Mouse (Mus musculus) hindbrain, embryonic 12.5 days (tissue): ENCODE measurements around the gene Galnt10. TPM values are rescaled to one million over a fixed set of nuclear protein-coding genes. Genes with fewer than 3 reads are reported as not detected.
A peak's percentile ranks its signal among the peaks of the same experiment; 100 is the strongest.

Source experiments
- ATAC-seq: fragments of 200-750 bp; cut with Nextera tagmentation; 2 replicates; pipeline ENCODE4 v1.8.0; 2017; ENCODE audit warnings: moderate TSS enrichment; ENCODE audit not compliant: low FRiP score
- H3K27ac ChIP-seq: fragments of 300-500 bp; sonication (generic); 2 replicates; pipeline ENCODE4 v1.5.1; 2016; ENCODE audit warnings: mild to moderate bottlenecking
- H3K27me3 ChIP-seq: fragments of 300-500 bp; sonication (generic); 2 replicates; pipeline ENCODE4 v1.6.1; 2016; ENCODE audit warnings: mild to moderate bottlenecking
- H3K36me3 ChIP-seq: fragments of 300-500 bp; sonication (generic); 2 replicates; pipeline ENCODE4 v1.6.1; 2016; ENCODE audit warnings: mild to moderate bottlenecking
- H3K4me1 ChIP-seq: fragments of 300-500 bp; sonication (generic); 2 replicates; pipeline ENCODE4 v1.6.1; 2016
- H3K4me2 ChIP-seq: fragments of 300-500 bp; sonication (generic); replicated peaks from 2 replicates; pipeline ENCODE4 v1.6.1; 2016; ENCODE audit warnings: mild to moderate bottlenecking
- H3K4me3 ChIP-seq: fragments of 300-500 bp; sonication (generic); 2 replicates; pipeline ENCODE4 v1.5.1; 2016; ENCODE audit warnings: mild to moderate bottlenecking
- H3K9ac ChIP-seq: fragments of 300-500 bp; sonication (generic); 2 replicates; pipeline ENCODE4 v1.6.1; 2016; ENCODE audit warnings: mild to moderate bottlenecking, moderate library complexity
- H3K9me3 ChIP-seq: fragments of 300-500 bp; sonication (generic); replicated peaks from 2 replicates; pipeline ENCODE4 v1.6.1; 2016; ENCODE audit warnings: mild to moderate bottlenecking
- WGBS: fragments of 180-500 bp; shearing (Covaris S2); methylation state at CpG from one replicate; pipeline ENCODE4 v1.1.7; 2016; 5-methylcytosine and 5-hydroxymethylcytosine counted together
- polyA plus RNA-seq: library from polyadenylated mRNA; unstranded; fragments of >200 nt; fragmentation: Nextera tagmentation; extraction: Ambion mirVana; gene quantifications from 2 replicates; pipeline ENCODE4 v1.2.1, GENCODE M21; 2016

The Galnt10 gene
- polyA plus RNA-seq, 1 experiment from 2014 or later: 31.4 TPM

GRCm38 (mm10) chr11:57761347-57761746 lies 116.1 kb downstream of the Galnt10 start:
- Histone ChIP-seq H3K36me3 (0 out of 2 replicates have a peak, but pooled peaks cover 8% of the 10 kb centered on the region), H3K4me1 (peaks cover 18% of the 10 kb centered on the region), H3K4me2 (no peak overlapping the region), H3K9me3 (no peaks in the 10 kb centered on the region), H3K9ac (no peak overlapping the region), H3K27me3 (no peaks in the 10 kb centered on the region), H3K27ac (no peak overlapping the region), H3K4me3 (no peak overlapping the region)
- 100% methylated on average over 4 of the region's 4 CpGs for WGBS
- ATAC-seq: no peak

DNA sequence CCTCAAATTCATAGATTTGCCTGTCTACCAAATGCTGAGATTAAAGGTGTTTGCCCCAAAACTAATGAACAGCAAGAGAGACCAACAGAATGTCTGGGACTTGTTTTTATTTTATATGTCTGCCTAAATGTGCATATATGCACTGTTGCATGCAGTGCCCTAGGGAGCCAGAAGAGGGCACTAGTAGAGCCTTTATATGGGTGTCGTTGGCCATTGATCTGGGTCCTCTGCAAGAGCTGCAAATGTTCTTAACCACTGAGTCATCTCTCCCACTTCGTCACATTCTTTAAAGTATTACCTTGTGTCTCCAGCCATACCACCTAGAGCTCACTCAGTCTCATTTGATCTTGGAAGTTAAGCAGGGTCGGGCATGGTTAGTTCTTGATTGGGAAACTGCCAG lies 118.9 kb downstream of the Galnt10 start:
- H3K4me1 ChIP-seq: peaks cover 28% of the 10 kb centered on the region
- H3K9ac ChIP-seq: no peak overlapping the region
- WGBS: 90% methylated on average over 3 of the region's 3 CpGs
- 0 out of 2 replicates have a peak, but pooled peaks cover 8% of the 10 kb centered on the region for H3K36me3 ChIP-seq
- no peak for ATAC-seq
- H3K27me3 ChIP-seq: no peaks in the 10 kb centered on the region
- no peak overlapping the region for H3K27ac ChIP-seq
- no peaks in the 10 kb centered on the region for H3K9me3 ChIP-seq
- no peak overlapping the region for H3K4me3 ChIP-seq
- H3K4me2 ChIP-seq: no peak overlapping the region

DNA sequence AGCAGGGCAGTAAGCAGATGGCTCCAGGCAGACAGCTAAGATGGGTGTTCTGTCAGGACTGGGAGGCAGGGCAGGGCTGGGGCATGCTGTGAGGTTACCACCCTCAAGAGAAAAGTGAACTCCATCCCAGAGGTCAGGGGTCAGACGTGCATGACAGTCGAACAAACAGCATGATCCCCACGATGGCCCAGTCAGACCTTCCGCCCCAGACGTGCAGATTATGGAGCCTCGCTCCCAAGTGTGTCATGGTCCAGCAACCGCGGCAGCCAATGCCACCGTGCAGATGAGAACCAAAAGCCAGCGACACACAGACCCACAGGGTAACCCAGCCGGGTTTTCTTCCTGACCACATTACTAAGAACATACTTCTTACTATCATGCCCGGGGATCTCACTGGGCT lies 121.4 kb downstream of the Galnt10 start:
- Histone ChIP-seq H3K9me3 (no peaks in the 10 kb centered on the region), H3K27ac (no peak overlapping the region; the same call in 1 of the 2 replicates), H3K27me3 (peaks cover 9% of the 10 kb centered on the region), H3K4me1 (peaks cover 15% of the 10 kb centered on the region), H3K4me3 (no peak overlapping the region), H3K36me3 (0 out of 2 replicates have a peak, but pooled peaks cover 19% of the 10 kb centered on the region), H3K4me2 (no peak overlapping the region), H3K9ac (no peak overlapping the region)
- ATAC-seq: no peak
- 23% methylated on average over 12 of the region's 12 CpGs for WGBS

GRCm38 (mm10) chr11:57767171-57767570 lies 121.9 kb downstream of the Galnt10 start:
- Histone ChIP-seq H3K36me3 (0 out of 2 replicates have a peak, but pooled peaks cover 18% of the 10 kb centered on the region), H3K27ac (no peak overlapping the region), H3K9me3 (no peaks in the 10 kb centered on the region), H3K4me3 (no peak overlapping the region), H3K4me1 (peaks cover 15% of the 10 kb centered on the region), H3K27me3 (peaks cover 14% of the 10 kb centered on the region), H3K4me2 (no peak overlapping the region), H3K9ac (no peak overlapping the region)
- no peak for ATAC-seq
- 37% methylated on average over 6 of the region's 6 CpGs for WGBS

DNA sequence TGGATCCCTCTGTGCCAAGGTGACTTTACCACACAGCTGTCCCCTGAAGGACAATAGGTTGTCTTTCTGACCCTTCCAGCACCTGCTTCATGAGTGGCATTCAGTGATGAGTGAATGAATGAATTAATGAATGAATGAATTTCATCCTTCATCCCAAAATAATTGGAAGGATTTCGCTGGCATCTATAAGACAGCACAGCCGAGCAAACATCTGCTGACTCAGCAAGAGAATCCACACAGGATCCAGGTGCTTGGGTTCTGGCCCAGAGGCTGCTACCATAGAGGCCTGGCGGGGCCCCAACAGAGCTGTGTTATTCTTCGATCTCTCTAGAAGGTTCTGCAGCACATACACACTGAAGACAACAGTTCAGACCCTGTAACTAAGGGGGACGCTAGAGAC lies 125.5 kb downstream of the Galnt10 start:
- Histone ChIP-seq H3K27me3 (peaks cover 26% of the 10 kb centered on the region), H3K4me1 (peaks cover 43% of the 10 kb centered on the region)

GRCm38 (mm10) chr11:57771676-57772075 lies 126.4 kb downstream of the Galnt10 start:
- H3K9ac ChIP-seq: no peak overlapping the region
- no peak overlapping the region for H3K4me2 ChIP-seq
- H3K4me1 ChIP-seq: peaks cover 41% of the 10 kb centered on the region
- no peak for ATAC-seq
- WGBS: 88% methylated on average over 8 of the region's 8 CpGs
- H3K9me3 ChIP-seq: no peaks in the 10 kb centered on the region
- no peak overlapping the region for H3K27ac ChIP-seq
- H3K36me3 ChIP-seq: 0 out of 2 replicates have a peak, but pooled peaks cover 15% of the 10 kb centered on the region
- no peak overlapping the region for H3K4me3 ChIP-seq
- peaks cover 26% of the 10 kb centered on the region for H3K27me3 ChIP-seq

More for the DNA sequence above, 125.5 kb downstream of the Galnt10 start:
- H3K4me2 ChIP-seq: no peak overlapping the region
- H3K9ac ChIP-seq: no peak overlapping the region
- no peak for ATAC-seq
- 0 out of 2 replicates have a peak, but pooled peaks cover 15% of the 10 kb centered on the region for H3K36me3 ChIP-seq
- no peak overlapping the region for H3K4me3 ChIP-seq
- no peaks in the 10 kb centered on the region for H3K9me3 ChIP-seq
- WGBS: 91% methylated on average over 5 of the region's 5 CpGs
- no peak overlapping the region for H3K27ac ChIP-seq

DNA sequence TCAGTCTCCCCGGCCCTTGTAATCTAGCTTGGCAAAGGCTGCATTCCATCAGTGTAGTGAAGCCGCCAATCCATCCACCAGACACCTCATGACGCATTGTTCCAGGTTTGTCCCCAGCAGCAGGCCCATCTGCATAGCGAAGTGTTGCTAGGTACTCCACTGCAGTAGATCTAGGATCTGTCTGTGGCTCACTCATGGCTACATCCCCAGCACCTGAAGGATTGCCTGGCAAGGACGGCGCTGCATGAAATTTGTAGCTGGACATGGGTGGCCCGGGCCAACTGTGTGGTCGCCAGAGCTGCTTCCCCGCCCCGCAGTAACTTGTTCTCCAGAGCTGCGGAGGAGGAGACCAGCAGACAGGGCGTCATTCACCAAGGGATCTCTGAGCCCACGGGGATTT lies 128.2 kb downstream of the Galnt10 start:
- 0 out of 2 replicates have a peak, but pooled peaks cover 15% of the 10 kb centered on the region for H3K36me3 ChIP-seq
- H3K9me3 ChIP-seq: no peaks in the 10 kb centered on the region
- no peak overlapping the region for H3K9ac ChIP-seq
- ATAC-seq: peak; percentile 30
- H3K27ac ChIP-seq: peak overlapping the region; percentile 76
- peaks cover 29% of the 10 kb centered on the region for H3K27me3 ChIP-seq
- H3K4me1 ChIP-seq: peaks cover 42% of the 10 kb centered on the region
- H3K4me2 ChIP-seq: peak overlapping the region; percentile 25
- no peak overlapping the region for H3K4me3 ChIP-seq
- 14% methylated on average over 13 of the region's 13 CpGs for WGBS

- ATAC-seq: peak; percentile 89
- Histone ChIP-seq H3K27me3 (peaks cover 29% of the 10 kb centered on the region), H3K27ac (peak overlapping the region; percentile 76), H3K36me3 (0 out of 2 replicates have a peak, but pooled peaks cover 15% of the 10 kb centered on the region), H3K4me1 (peaks cover 46% of the 10 kb centered on the region), H3K4me3 (no peak overlapping the region), H3K9me3 (no peaks in the 10 kb centered on the region), H3K4me2 (peak overlapping the region; percentile 25; the same call in 1 of the 2 replicates), H3K9ac (no peak overlapping the region)
- WGBS: 6% methylated on average over 4 of the region's 4 CpGs
Observed at GRCm38 (mm10) chr11:57773936-57774335, 128.7 kb downstream of the Galnt10 start.

- H3K27me3 ChIP-seq: peaks cover 24% of the 10 kb centered on the region
- peaks cover 47% of the 10 kb centered on the region for H3K4me1 ChIP-seq
- H3K4me2 ChIP-seq: no peak overlapping the region
- 68% methylated on average over 6 of the region's 6 CpGs for WGBS
- H3K9ac ChIP-seq: 0 out of 2 replicates have a peak overlapping the region, but pooled peaks have one; percentile 13
- ATAC-seq: no peak
- 0 out of 2 replicates have a peak, but pooled peaks cover 5% of the 10 kb centered on the region for H3K36me3 ChIP-seq
- H3K9me3 ChIP-seq: no peaks in the 10 kb centered on the region
- no peak overlapping the region for H3K4me3 ChIP-seq
- H3K27ac ChIP-seq: no peak overlapping the region
Observed at GRCm38 (mm10) chr11:57775868-57776267, 130.6 kb downstream of the Galnt10 start.

DNA sequence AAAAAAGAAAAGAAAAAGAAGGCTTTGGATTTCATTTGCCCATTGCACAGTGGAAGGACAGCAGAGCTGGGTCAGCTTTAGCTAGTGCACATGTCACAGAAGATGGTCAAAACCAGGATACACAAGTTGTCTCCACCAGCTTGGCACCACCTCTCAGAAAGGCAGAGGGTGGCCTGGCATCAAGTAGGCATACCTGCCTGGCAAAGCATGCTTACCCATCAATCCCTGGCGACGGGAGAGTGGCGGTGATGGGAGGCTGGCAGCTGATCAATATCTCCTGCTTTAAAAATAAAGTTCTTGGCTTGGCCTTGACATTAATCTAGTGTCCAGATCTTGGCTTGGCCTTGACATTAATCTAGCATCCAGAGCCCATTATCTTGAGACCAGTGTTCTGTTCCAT lies 131.3 kb downstream of the Galnt10 start:
- ATAC-seq: no peak
- H3K27me3 ChIP-seq: peaks cover 21% of the 10 kb centered on the region

DNA sequence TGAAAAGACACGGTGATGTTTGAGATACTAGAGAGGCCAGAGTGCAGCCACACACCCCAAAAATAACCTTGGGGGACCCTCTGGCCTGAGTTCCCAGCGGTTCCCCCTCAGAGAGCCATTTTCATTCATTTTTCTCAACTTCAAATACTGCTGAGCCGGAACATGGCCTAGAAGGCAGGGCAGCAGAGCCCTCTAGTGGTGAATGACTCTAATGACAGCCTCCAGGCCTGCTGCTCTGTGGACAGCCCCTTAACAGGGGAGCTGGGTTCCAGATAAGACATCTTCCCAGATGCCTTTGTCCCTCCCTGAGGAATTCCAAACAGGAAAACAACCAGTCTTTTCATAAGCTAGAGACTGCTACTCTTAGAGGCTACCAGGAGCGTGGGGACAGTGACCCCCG lies 133.1 kb downstream of the Galnt10 start:
- H3K27me3 ChIP-seq: peaks cover 11% of the 10 kb centered on the region; the same call in 1 of the 2 replicates
- peaks cover 38% of the 10 kb centered on the region for H3K4me1 ChIP-seq
- H3K9ac ChIP-seq: peak overlapping the region; percentile 3; the same call in 1 of the 2 replicates
- 23% methylated on average over 5 of the region's 5 CpGs for WGBS
- H3K4me2 ChIP-seq: no peak overlapping the region
- no peak overlapping the region for H3K27ac ChIP-seq
- ATAC-seq: no peak
- peaks cover 9% of the 10 kb centered on the region; the same call in 1 of the 2 replicates for H3K36me3 ChIP-seq
- H3K9me3 ChIP-seq: no peaks in the 10 kb centered on the region
- H3K4me3 ChIP-seq: no peak overlapping the region

More for the DNA sequence above, 131.3 kb downstream of the Galnt10 start:
- peaks cover 47% of the 10 kb centered on the region for H3K4me1 ChIP-seq
- WGBS: 95% methylated on average over 3 of the region's 3 CpGs
- peaks cover 6% of the 10 kb centered on the region; the same call in 1 of the 2 replicates for H3K36me3 ChIP-seq
- H3K4me2 ChIP-seq: no peak overlapping the region
- H3K4me3 ChIP-seq: no peak overlapping the region
- H3K9ac ChIP-seq: no peak overlapping the region
- H3K27ac ChIP-seq: no peak overlapping the region
- H3K9me3 ChIP-seq: no peaks in the 10 kb centered on the region

DNA sequence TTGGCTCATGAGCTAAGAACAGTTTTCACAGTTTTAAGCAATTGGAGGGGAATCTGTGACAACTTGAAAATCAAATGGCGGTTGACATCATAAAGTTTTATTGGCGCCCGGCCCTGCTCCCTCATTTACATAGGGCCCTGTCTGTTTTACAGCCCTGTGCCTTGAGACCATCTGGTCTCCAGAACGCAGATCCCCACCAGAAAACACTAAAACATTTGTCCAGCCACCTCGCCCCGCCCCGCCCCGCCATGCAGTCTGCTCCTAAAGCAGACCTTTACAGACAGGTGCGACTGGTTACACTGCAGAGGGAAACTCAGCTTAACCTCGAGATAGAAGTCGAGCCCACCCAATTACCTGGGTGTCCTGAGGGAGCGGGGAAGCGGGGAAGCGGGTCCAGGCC lies 134.6 kb downstream of the Galnt10 start:
- 86% methylated on average over 14 of the region's 14 CpGs for WGBS
- Histone ChIP-seq H3K9me3 (no peaks in the 10 kb centered on the region), H3K36me3 (peaks cover 9% of the 10 kb centered on the region; the same call in 1 of the 2 replicates), H3K9ac (no peak overlapping the region), H3K4me3 (no peak overlapping the region), H3K4me2 (no peak overlapping the region), H3K4me1 (peaks cover 24% of the 10 kb centered on the region), H3K27ac (no peak overlapping the region), H3K27me3 (peaks cover 10% of the 10 kb centered on the region; the same call in 1 of the 2 replicates)
- no peak for ATAC-seq
